Mouse (Mus musculus): ENCODE results near the gene Erbb2. TPM values are rescaled to one million over a fixed set of nuclear protein-coding genes. Genes with fewer than 3 reads are reported as not detected.

Erbb2 gene
- polyA plus RNA-seq, 1 experiment: 0.04 TPM

DNA sequence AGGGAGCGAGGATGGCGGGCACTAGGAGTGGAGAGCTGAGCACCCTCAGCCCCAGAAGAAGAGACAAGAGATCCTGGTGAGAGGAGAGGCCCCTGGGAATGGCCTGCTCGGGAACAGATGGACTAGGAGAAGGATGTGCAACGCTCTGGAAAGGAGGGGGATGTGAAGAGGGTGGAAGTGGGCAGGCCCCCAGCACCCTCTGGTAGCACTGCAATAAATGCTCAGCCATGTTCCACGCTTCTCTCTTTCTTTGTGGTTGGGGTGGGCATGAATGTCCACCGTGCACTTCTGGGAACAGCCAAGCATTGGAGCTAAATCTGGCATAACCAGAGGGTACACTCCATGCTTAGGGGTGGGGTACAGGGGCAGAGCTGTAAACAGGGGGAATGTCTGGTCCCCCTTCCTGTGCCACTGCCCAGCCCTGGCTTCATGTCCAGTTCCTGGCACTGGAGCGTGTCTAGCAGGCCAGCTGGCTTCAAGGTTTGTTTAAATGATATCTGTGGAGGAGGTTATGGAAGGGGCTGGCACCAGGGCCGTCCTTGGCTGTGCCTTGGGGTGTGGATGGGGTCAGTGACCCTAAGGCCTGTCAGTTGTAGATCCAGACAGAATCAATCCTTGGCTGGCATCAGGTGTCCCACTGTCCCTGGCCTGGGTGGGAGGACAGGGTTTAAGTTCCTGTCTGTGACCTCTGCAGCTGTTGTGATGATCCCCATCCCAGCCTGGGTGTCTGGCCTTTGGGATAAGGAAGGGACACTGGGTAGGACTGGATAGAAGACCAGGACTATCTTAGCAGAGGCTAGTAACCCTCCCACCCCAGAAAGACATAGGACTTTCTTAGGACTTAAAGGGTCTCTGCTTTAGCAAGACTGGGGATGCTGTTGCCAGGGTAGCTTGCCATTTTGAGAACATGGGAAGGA is 27.3 kb upstream of the Erbb2 start:
- no peaks in the 10 kb centered on the region for H3K9me3 ChIP-seq
- no peak overlapping the region for H3K4me3 ChIP-seq (replicated peaks)
- no peak for TF ChIP-seq FLI1 (IDR thresholded peaks at IDR 0.05; ENCODE audit: low read length)
- TF ChIP-seq GATA1 (IDR thresholded peaks at IDR 0.05; ENCODE audit: borderline replicate concordance, low read length): no peak
- peaks cover 13% of the 10 kb centered on the region for H3K4me1 ChIP-seq
- H3K27me3 ChIP-seq (replicated peaks): peaks cover 69% of the 10 kb centered on the region
- H3K36me3 ChIP-seq (replicated peaks; ENCODE audit: low read length): peaks cover 19% of the 10 kb centered on the region

GRCm38 (mm10) chr11:98385638-98386585 is 26.4 kb upstream of the Erbb2 start, which contains the start of gene Pnmt:
Gene Pnmt (plus strand): TSS chr11:98386450.
- Histone ChIP-seq H3K9me3 (no peaks in the 10 kb centered on the region), H3K4me3 (replicated peaks) (peak within 1 kb of the TSS; percentile 33), H3K27me3 (replicated peaks) (peaks cover 78% of the 10 kb centered on the region), H3K36me3 (replicated peaks; ENCODE audit: low read length) (peaks cover 10% of the 10 kb centered on the region), H3K4me1 (peaks cover 13% of the 10 kb centered on the region)
- no peak for TF ChIP-seq FLI1 (IDR thresholded peaks at IDR 0.05; ENCODE audit: low read length)
- no peak for TF ChIP-seq GATA1 (IDR thresholded peaks at IDR 0.05; ENCODE audit: borderline replicate concordance, low read length)

GRCm38 (mm10) chr11:98386596-98386995 is 25.7 kb upstream of the Erbb2 start:
- no peaks in the 10 kb centered on the region for H3K9me3 ChIP-seq
- peaks cover 6% of the 10 kb centered on the region for H3K36me3 ChIP-seq (replicated peaks; ENCODE audit: low read length)
- peaks cover 16% of the 10 kb centered on the region for H3K4me1 ChIP-seq
- peaks cover 84% of the 10 kb centered on the region for H3K27me3 ChIP-seq (replicated peaks)
- peak overlapping the region; percentile 33 for H3K4me3 ChIP-seq (replicated peaks)
- TF ChIP-seq FLI1 (IDR thresholded peaks at IDR 0.05; ENCODE audit: low read length) (no peak), GATA1 (IDR thresholded peaks at IDR 0.05; ENCODE audit: borderline replicate concordance, low read length) (no peak)

DNA sequence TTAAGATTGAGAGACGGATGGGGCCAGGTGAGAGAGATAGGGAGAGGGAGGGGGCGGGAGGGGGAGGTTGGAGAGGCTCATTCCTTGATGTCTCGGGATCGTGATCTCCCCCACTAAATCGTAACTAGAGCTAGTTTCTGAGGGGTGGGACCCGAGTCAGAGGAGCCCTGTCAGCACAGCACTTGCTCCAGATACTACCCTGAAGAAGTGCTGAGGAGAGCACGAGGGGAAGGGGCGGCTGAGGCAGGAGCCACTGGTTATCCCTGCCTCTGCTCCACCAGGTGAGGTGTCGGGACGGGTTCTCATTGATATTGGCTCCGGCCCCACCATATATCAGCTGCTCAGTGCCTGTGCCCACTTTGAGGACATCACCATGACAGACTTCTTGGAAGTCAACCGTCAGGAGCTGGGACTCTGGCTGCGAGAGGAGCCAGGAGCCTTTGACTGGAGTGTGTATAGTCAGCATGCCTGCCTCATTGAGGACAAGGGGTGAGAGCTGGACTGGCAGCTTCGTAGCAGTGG is 25.2 kb upstream of the Erbb2 start:
- peaks cover 90% of the 10 kb centered on the region for H3K27me3 ChIP-seq (replicated peaks)
- H3K4me3 ChIP-seq (replicated peaks): no peak overlapping the region
- H3K36me3 ChIP-seq (replicated peaks; ENCODE audit: low read length): peaks cover 3% of the 10 kb centered on the region
- no peak for TF ChIP-seq GATA1 (IDR thresholded peaks at IDR 0.05; ENCODE audit: borderline replicate concordance, low read length)
- TF ChIP-seq FLI1 (IDR thresholded peaks at IDR 0.05; ENCODE audit: low read length): no peak
- no peaks in the 10 kb centered on the region for H3K9me3 ChIP-seq
- peaks cover 21% of the 10 kb centered on the region for H3K4me1 ChIP-seq

- TF ChIP-seq GATA1 (IDR thresholded peaks at IDR 0.05; ENCODE audit: borderline replicate concordance, low read length) (no peak), FLI1 (IDR thresholded peaks at IDR 0.05; ENCODE audit: low read length) (no peak)
- Histone ChIP-seq H3K4me3 (replicated peaks) (no peak overlapping the region), H3K9me3 (no peaks in the 10 kb centered on the region), H3K4me1 (peaks cover 33% of the 10 kb centered on the region), H3K27me3 (replicated peaks) (peaks cover 95% of the 10 kb centered on the region), H3K36me3 (replicated peaks; ENCODE audit: low read length) (peaks cover 3% of the 10 kb centered on the region)
These were observed 24.0 kb upstream of the Erbb2 start for GRCm38 (mm10) chr11:98388282-98388681.

DNA sequence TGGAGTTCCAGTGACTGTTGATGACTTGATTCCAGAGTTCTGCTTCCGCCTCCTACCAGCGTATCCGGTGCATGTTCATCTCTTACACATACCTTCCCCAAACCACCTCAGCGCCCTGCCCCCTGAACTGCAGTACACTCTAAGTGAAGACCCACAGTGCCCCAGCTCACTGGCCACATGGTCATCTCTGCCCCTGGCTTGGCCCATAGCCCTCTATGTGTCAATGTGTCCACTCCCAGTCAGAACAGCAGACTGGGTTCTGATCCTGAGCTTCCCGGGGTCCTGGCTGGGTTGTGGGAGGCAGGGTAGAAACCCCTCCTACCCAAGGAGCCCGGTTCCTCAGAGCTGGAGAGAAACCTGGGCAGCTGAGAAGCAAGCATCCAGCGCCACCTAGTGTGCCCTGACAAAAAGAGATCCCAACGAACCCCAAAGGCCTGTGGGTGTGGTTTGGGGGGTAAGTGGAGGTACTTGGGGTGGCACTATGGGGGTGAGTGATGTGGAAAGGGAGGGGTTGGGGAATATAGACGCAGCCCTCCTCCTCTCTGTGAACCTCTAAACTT is 23.0 kb upstream of the Erbb2 start:
- Histone ChIP-seq H3K27me3 (replicated peaks) (peaks cover 95% of the 10 kb centered on the region), H3K4me3 (replicated peaks) (no peak overlapping the region), H3K36me3 (replicated peaks; ENCODE audit: low read length) (no peaks in the 10 kb centered on the region), H3K4me1 (peaks cover 43% of the 10 kb centered on the region), H3K9me3 (no peaks in the 10 kb centered on the region)
- TF ChIP-seq FLI1 (IDR thresholded peaks at IDR 0.05; ENCODE audit: low read length) (no peak), GATA1 (IDR thresholded peaks at IDR 0.05; ENCODE audit: borderline replicate concordance, low read length) (no peak)

DNA sequence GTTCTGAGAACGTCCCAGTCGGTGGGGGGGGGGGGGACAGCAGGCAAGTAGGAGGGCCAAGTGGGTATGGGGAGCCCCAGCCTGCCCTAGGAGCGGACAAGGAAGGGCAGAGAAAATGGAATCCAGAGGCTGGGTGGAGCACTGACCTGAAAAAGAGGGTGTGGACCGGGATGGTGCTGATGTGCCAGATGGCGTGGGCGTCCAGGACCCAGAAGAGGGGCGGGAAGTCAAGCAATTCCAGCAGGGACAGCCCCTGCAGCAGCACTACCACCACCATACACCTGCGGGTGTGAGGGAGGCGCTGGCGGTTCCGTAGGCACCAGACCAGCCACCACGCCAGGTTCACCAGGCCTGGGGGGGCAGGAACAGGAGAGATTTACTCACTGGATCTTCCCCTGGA is 22.1 kb upstream of the Erbb2 start:
- Histone ChIP-seq H3K4me3 (replicated peaks) (no peak overlapping the region), H3K4me1 (peaks cover 51% of the 10 kb centered on the region), H3K9me3 (no peaks in the 10 kb centered on the region), H3K27me3 (replicated peaks) (peaks cover 94% of the 10 kb centered on the region), H3K36me3 (replicated peaks; ENCODE audit: low read length) (no peaks in the 10 kb centered on the region)
- TF ChIP-seq GATA1 (IDR thresholded peaks at IDR 0.05; ENCODE audit: borderline replicate concordance, low read length): no peak

- H3K27me3 ChIP-seq (replicated peaks): peaks cover 81% of the 10 kb centered on the region
- H3K36me3 ChIP-seq (replicated peaks; ENCODE audit: low read length): no peaks in the 10 kb centered on the region
- H3K9me3 ChIP-seq: no peaks in the 10 kb centered on the region
- H3K4me3 ChIP-seq (replicated peaks): no peak overlapping the region
- TF ChIP-seq GATA1 (IDR thresholded peaks at IDR 0.05; ENCODE audit: borderline replicate concordance, low read length): no peak
- no peak for TF ChIP-seq FLI1 (IDR thresholded peaks at IDR 0.05; ENCODE audit: low read length)
- H3K4me1 ChIP-seq: peaks cover 49% of the 10 kb centered on the region
These were observed 20.2 kb upstream of the Erbb2 start for GRCm38 (mm10) chr11:98392034-98392433.

DNA sequence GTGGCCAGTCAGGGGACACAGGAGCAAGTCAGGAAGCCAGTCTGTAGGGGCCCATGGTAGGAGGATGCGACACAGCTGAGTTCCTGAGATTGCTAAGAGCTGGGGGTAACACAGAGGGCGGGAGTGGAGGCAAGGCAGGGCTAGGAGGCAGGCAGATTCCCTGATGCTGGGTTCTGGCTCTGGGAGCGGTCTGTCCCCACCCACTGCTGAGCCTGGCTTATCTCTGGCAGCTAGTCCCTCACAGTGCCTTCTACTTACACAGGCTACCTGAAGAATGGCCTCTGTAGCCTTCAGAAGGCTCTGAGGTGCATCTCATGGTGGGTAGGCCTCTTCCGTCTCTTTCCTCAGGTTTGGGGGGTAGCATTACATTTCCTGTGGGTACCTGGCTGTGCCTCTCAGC is 19.6 kb upstream of the Erbb2 start:
- Histone ChIP-seq H3K4me1 (peaks cover 49% of the 10 kb centered on the region), H3K4me3 (replicated peaks) (peak overlapping the region; percentile 67), H3K27me3 (replicated peaks) (peaks cover 74% of the 10 kb centered on the region), H3K36me3 (replicated peaks; ENCODE audit: low read length) (no peaks in the 10 kb centered on the region), H3K9me3 (no peaks in the 10 kb centered on the region)
- TF ChIP-seq FLI1 (IDR thresholded peaks at IDR 0.05; ENCODE audit: low read length) (no peak), GATA1 (IDR thresholded peaks at IDR 0.05; ENCODE audit: borderline replicate concordance, low read length) (no peak)
